Mouse (Mus musculus) neural tube, embryonic 11.5 days (tissue): ENCODE data around the gene Fkrp. TPM values are rescaled to one million over a fixed set of nuclear protein-coding genes. Genes with fewer than 3 reads are reported as not detected.

ENCODE experiments used
- ATAC-seq: fragments of 200-750 bp; cut with Nextera tagmentation; 2 replicates; pipeline ENCODE4 v1.8.0; 2017; ENCODE audit warnings: moderate number of reproducible peaks, mild to moderate bottlenecking, moderate TSS enrichment, moderate library complexity; ENCODE audit not compliant: insufficient read depth, low FRiP score, low TSS enrichment
- DNase-seq: peaks from one replicate; pipeline ENCODE4 v3.0.0-alpha.2; 2015; ENCODE audit warnings: low spot score
- H3K27ac ChIP-seq: fragments of 300-500 bp; sonication (generic); 2 replicates; pipeline ENCODE4 v1.5.1; 2014; ENCODE audit warnings: low read depth, mild to moderate bottlenecking, low read length
- H3K27me3 ChIP-seq: fragments of 300-500 bp; sonication (generic); 2 replicates; pipeline ENCODE4 v1.6.1; 2014; ENCODE audit warnings: mild to moderate bottlenecking, low read length, mixed read lengths; ENCODE audit not compliant: control insufficient read depth, insufficient read depth
- H3K36me3 ChIP-seq: fragments of 300-500 bp; sonication (generic); 2 replicates; pipeline ENCODE4 v1.6.1; 2014; ENCODE audit warnings: mild to moderate bottlenecking, low read length, moderate library complexity, mixed read lengths; ENCODE audit not compliant: control insufficient read depth, insufficient read depth
- H3K4me1 ChIP-seq: fragments of 300-500 bp; sonication (generic); 2 replicates; pipeline ENCODE4 v1.6.1; 2014; ENCODE audit warnings: low read length, mixed read lengths; ENCODE audit not compliant: control insufficient read depth, insufficient read depth
- H3K4me2 ChIP-seq: fragments of 300-500 bp; sonication (generic); 2 replicates; pipeline ENCODE4 v1.6.1; 2014; ENCODE audit warnings: low read depth, mild to moderate bottlenecking, moderate library complexity
- H3K4me3 ChIP-seq: fragments of 300-500 bp; sonication (generic); 2 replicates; pipeline ENCODE4 v1.5.1; 2014; ENCODE audit warnings: low read depth, low read length
- H3K9ac ChIP-seq: fragments of 300-500 bp; sonication (generic); 2 replicates; pipeline ENCODE4 v1.6.1; 2014; ENCODE audit warnings: mild to moderate bottlenecking, low read length
- H3K9me3 ChIP-seq: fragments of 300-500 bp; sonication (generic); 2 replicates; pipeline ENCODE4 v1.6.1; 2016; ENCODE audit warnings: low read length; ENCODE audit not compliant: control insufficient read depth
- WGBS: fragments of 180-500 bp; shearing (Covaris S2); extraction: QIAGEN DNeasy Blood & Tissue Kit; methylation state at CpG from one replicate; pipeline ENCODE4 v1.1.7; 2014; 5-methylcytosine and 5-hydroxymethylcytosine counted together
- polyA plus RNA-seq: library from polyadenylated mRNA; unstranded; fragments of >200 nt; fragmentation: Nextera tagmentation; extraction: Ambion mirVana; gene quantifications from 2 replicates; pipeline ENCODE4 v1.2.1, GENCODE M21; 2014

Fkrp gene
- polyA plus RNA-seq, 1 experiment from 2014 or later = 24.4 TPM

DNA sequence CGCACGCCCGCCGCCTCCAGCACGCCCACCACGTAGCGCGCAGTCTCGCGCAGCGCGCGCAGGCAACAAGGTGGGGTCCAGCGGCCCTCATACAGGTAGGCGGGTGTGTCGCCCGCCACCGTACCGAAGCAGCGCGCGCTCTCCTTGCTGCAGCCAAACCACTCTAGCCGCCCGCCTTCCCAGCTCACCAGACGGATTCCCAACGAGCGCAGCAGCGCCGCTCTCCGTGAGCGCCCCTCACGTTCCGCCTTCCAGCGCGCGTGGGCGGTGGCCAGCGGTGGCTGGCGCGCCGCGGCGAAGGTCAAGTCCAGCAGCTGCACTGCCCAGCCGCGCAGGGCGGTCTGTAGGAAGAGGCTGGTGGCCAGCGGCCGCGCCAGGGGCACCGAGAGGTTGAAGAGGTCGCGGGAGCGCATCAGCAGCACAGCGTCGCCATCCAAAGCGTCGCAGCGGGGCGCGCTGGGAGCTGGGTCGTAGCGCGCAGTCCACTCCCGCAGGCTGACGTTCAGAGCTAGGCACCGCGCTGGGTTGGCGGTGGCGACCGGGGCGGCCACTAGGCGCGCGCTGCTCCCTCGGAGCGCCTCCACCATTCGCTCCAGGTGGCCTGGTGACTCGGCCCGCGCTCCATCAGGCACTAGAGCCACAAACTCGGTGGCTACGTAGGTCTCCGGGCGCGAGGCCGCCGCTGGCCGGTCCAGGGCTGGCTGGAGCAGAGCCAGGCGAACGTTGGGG is 5.4 kb downstream of the Fkrp start:
- peak overlapping the region; percentile 38 for H3K4me3 ChIP-seq
- peak overlapping the region; percentile 44 for H3K9ac ChIP-seq
- peaks cover 16% of the 10 kb centered on the region for H3K4me1 ChIP-seq
- no peaks in the 10 kb centered on the region for H3K36me3 ChIP-seq
- H3K9me3 ChIP-seq = no peaks in the 10 kb centered on the region
- DNase-seq = peak; percentile 61
- peak overlapping the region; percentile 14; the same call in 1 of the 2 replicates for H3K27ac ChIP-seq
- peaks cover 21% of the 10 kb centered on the region for H3K27me3 ChIP-seq
- ATAC-seq = 0 out of 2 replicates have a peak, but pooled peaks have one; percentile 21
- H3K4me2 ChIP-seq = peak overlapping the region; percentile 68
- 3% methylated on average over 90 of the region's 90 CpGs for WGBS

DNA sequence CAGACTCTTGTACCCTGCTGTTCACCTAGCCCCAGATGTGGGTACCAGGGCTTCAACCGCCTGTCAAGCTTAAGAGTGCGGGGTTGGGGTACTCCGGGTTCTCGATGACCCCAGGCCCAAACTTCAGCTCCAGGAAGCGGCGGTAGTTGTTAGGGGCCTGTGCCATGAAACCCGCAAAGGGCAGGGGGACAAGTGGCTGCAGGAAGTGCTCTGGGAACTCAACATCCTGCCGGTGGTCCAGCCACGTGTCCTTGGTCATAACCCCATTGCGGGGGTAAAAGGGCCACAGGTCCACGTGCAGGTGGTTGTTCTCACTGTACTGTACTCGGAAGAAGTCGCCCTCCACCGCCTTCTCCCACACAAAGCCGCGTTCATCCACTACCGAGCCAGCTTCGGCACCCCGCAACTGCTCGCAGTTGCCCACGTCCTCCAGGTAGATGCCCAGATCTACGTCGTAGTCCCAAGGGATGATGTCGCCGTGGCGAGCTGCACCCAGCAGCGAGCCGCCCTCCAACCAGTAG is 6.1 kb downstream of the Fkrp start:
- ATAC-seq (no peak), DNase-seq (no peak)
- Histone ChIP-seq H3K27me3 (peaks cover 21% of the 10 kb centered on the region), H3K4me3 (peak overlapping the region; percentile 38), H3K4me1 (peaks cover 13% of the 10 kb centered on the region), H3K4me2 (peak overlapping the region; percentile 68), H3K9me3 (no peaks in the 10 kb centered on the region), H3K27ac (no peak overlapping the region), H3K9ac (peak overlapping the region; percentile 44; the same call in 1 of the 2 replicates), H3K36me3 (no peaks in the 10 kb centered on the region)
- 47% methylated on average over 28 of the region's 28 CpGs for WGBS

DNA sequence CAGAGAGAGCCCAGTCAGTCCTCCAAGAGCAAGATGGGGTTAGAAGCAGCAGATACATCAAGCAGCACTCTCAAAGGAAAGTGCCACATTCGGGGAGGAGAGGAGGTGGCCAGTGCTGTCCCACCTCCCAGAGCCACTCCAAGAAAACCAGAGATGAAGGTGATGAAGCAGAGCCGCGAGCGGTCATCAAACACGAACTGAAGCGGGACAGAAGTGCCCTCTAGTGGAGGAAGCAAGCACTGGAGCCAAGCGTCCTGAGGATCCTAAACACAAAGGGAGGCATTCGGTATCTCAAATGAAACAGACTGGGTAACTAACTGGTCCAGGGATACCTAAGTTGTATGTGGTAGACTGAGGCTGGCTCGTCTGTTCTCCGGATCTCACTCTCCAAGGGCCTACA is 6.8 kb downstream of the Fkrp start:
- no peaks in the 10 kb centered on the region for H3K9me3 ChIP-seq
- no peaks in the 10 kb centered on the region for H3K36me3 ChIP-seq
- ATAC-seq = no peak
- H3K4me2 ChIP-seq = no peak overlapping the region
- WGBS = 37% methylated on average over 10 of the region's 10 CpGs
- H3K27me3 ChIP-seq = peaks cover 21% of the 10 kb centered on the region
- DNase-seq = peak; percentile 74
- H3K4me1 ChIP-seq = peaks cover 8% of the 10 kb centered on the region
- no peak overlapping the region for H3K4me3 ChIP-seq
- no peak overlapping the region for H3K9ac ChIP-seq
- H3K27ac ChIP-seq = no peak overlapping the region

DNA sequence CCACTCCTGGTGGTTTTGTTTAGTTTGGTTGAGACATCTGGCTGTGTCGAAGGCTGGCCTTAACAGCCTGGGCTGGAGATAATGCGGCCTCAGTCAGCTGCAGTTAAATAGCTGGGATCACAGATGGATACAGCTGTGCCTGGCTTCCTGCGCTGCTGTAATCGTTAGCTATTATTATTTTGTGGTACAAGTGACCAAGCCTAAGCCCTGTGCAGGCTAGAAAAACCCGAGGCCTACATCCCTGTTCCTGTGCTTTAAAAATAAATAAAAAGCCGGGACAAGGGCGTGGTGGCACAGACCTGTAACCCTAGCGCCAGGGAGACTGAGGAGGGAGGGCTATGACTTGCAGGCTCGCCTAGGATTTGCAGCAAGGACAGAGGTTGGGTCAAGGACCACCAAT is 7.9 kb downstream of the Fkrp start:
- peaks cover 8% of the 10 kb centered on the region for H3K4me1 ChIP-seq
- no peaks in the 10 kb centered on the region for H3K36me3 ChIP-seq
- no peaks in the 10 kb centered on the region for H3K9me3 ChIP-seq
- no peak overlapping the region for H3K27ac ChIP-seq
- ATAC-seq = no peak
- no peak overlapping the region for H3K4me2 ChIP-seq
- H3K9ac ChIP-seq = no peak overlapping the region
- 87% methylated on average over 9 of the region's 9 CpGs for WGBS
- H3K4me3 ChIP-seq = no peak overlapping the region
- peaks cover 21% of the 10 kb centered on the region for H3K27me3 ChIP-seq
- DNase-seq = no peak

DNA sequence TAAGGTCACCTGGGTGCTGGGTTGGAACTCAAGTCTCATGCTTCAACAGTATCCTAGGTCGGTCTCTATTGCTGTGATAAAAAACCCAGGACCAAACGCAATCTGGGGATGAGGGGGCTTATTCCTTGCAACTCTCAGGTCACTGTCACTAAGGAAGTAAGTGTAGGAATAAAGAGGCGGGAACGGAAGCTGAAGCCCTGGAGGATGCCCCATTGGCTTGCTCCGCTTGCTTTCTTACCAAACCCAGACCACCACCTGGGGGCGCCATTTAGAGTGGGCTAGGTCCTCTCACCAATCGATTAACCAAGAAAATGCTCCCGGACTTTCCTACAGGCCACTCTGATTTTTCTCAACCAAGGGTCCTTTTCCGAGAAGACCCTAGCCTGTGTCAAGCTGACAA is 8.6 kb downstream of the Fkrp start:
- Histone ChIP-seq H3K36me3 (no peaks in the 10 kb centered on the region), H3K4me2 (no peak overlapping the region), H3K9me3 (no peaks in the 10 kb centered on the region), H3K27ac (no peak overlapping the region), H3K4me3 (no peak overlapping the region), H3K27me3 (peaks cover 21% of the 10 kb centered on the region), H3K9ac (no peak overlapping the region), H3K4me1 (peaks cover 8% of the 10 kb centered on the region)
- DNase-seq (no peak), ATAC-seq (no peak)
- WGBS = 87% methylated on average over 9 of the region's 9 CpGs

DNA sequence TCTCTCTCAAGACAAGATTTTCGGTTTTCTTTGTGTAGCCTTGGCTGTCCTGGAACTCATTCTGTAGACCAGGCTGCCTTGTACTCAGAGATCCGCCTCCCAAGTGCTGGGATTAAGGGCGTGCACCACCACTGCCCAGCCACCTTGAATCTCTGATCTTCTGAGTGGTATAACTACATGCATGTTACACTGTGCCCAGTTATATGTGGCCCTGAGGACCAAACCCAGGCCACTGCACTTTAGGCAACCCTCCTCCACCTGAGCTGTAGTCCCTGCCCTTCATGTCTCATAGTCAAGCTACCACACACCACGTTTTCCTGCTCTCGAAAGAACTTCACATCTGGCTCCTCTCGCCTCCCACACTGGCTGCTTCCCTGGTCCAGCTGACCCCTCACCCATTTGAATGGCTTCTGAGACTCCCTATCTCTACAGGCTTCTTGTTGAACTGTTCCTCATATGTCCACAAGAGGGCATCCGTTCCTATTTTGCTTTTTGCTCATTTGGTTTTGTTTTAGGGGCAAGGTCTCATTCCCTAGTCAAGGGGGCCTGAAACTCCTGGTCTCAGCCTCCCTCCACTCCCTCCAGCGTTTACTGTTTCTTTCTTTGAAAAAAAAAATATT is 12.0 kb downstream of the Fkrp start:
- Histone ChIP-seq H3K9ac (no peak overlapping the region), H3K36me3 (no peaks in the 10 kb centered on the region), H3K4me2 (no peak overlapping the region), H3K9me3 (no peaks in the 10 kb centered on the region), H3K4me3 (no peak overlapping the region), H3K4me1 (no peaks in the 10 kb centered on the region), H3K27ac (no peak overlapping the region), H3K27me3 (no peaks in the 10 kb centered on the region)
- DNase-seq (peak; percentile 26), ATAC-seq (no peak; the same call in 1 of the 2 replicates)
- WGBS = 40% methylated on average over 8 of the region's 8 CpGs

DNA sequence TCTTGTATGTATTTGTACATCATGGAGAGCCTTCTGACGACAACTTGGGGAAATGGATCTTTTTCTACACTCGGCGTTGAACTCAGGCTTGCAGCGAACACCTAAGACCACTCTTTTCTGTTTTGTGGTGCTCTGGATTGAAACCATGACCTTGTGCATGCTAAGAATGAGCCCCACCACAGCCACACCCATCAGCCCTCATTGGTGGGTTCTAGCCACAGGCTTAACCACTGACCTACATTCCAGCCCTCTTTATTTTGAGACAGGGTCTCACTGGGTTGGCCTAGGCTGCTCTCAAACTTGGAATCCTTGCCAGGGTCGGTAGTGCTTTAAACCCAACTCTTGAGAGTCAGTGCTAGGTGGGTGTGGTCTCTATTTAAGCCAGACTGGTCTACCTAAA is 21.6 kb downstream of the Fkrp start:
- WGBS = 94% methylated on average over 5 of the region's 5 CpGs
- no peak overlapping the region for H3K27ac ChIP-seq
- DNase-seq = no peak
- no peaks in the 10 kb centered on the region for H3K4me1 ChIP-seq
- no peaks in the 10 kb centered on the region for H3K27me3 ChIP-seq
- no peak overlapping the region for H3K4me3 ChIP-seq
- H3K9me3 ChIP-seq = no peaks in the 10 kb centered on the region
- H3K36me3 ChIP-seq = peaks cover 5% of the 10 kb centered on the region
- H3K9ac ChIP-seq = no peak overlapping the region
- no peak for ATAC-seq
- no peak overlapping the region for H3K4me2 ChIP-seq

DNA sequence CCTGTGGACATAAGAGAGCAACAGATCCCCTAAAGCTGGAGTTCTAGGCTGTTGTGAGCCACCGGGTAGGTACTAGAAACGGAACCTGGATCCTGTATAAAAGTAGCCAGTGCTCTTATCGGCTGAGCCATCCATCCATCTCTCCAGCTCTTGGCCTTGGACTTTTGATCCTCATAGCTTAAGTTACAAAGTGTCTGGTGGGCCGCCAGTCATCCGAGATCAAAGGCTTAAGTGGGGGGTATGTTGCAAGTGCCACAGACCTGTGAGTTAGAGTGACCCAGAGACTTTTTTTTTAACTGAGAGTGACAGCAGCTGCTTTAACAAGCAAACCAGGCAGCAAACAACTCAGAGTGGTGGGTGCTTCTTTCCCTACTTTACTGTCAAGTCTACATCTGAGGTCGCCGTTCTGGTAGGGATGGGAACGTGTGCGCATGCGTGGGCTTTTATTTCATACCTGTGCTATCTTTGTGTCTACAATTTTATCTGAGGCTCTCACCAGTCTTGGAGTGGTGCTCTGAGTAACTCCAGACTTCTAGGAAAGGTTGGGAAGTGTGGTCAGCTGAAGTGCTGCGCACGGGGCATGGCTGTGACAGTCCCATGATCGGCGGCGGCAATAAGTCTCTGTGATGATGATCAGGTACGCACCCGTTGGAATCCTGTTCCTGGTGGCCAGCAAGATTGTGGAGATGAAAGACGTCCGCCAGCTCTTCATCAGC is 23.4 kb downstream of the Fkrp start:
- Histone ChIP-seq H3K4me1 (no peaks in the 10 kb centered on the region), H3K9ac (no peak overlapping the region), H3K36me3 (peaks cover 5% of the 10 kb centered on the region), H3K27me3 (no peaks in the 10 kb centered on the region), H3K27ac (no peak overlapping the region), H3K4me3 (no peak overlapping the region), H3K4me2 (no peak overlapping the region), H3K9me3 (no peaks in the 10 kb centered on the region)
- 89% methylated on average over 19 of the region's 19 CpGs for WGBS
- ATAC-seq (no peak), DNase-seq (no peak)
